Mouse (Mus musculus): ENCODE data around the gene Ssh3. TPM values are rescaled to one million over a fixed set of nuclear protein-coding genes. Genes with fewer than 3 reads are reported as not detected.
"Not testable (repeated sequence)": the region's sequence is repeated elsewhere in the genome, so short reads cannot be mapped to it uniquely, and the experiment has no call there.

Ssh3 gene
- total RNA-seq, 1 experiment from 2014 or later = 23.2 TPM

DNA sequence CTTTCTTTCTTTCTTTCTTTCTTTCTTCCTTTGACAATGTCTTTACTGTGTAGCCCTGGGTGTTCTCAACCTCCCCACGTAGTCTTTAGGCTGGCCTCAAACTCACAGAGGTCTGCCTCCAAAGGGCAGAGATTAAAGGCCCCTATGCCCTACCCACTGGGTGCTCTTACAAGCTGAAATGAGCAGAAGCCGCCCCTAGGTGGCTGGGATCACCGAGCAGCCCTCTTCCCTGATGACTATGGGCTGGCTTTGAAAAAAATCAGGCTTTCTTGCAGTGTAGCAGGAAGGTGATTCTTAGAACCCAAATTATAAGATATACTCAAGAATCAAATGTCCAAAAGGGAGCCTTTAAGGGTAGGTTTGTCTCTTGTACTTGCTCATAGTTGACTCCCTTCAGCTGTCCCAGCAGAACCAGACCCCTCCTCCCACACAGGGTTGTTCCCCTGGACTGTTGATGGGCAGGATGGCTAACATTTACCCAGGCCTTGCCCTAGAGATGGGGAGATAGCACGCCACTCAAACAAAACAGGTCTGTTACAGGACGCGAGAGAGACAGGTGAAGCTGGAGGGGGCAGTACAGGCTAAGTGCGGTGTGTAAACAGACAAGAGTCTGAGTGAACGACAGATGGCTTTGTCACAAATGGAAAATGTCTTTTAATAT, 7.8 kb downstream of the Ssh3 start:
- peak in 1 of 2 experiments; percentile 42; a peak in 1 of 4 replicates for ATAC-seq (replicated peaks in 1 of 2; ENCODE audit: insufficient read depth in 1 of 2, low FRiP score in 2 of 2, low TSS enrichment in 1 of 2, low read depth in 1 of 2, poor library complexity in 2 of 2, severe bottlenecking in 2 of 2)

DNA sequence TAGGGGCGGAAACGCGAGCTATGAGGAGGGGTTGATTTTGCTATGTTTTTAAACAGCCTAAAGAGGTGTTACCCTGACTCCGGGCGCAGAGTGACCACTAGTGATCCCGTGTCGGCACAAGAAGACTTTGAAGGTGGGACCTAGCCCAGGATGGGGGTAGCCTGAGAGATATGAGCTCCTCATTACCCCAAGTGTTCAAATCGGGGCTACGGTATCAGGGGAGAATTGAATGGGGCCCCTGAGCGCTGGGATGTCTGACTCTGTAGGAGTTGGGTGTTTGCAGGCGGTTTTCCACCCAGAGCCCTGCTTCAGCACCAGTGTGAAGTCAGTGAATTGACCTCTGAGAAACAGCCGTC, 11.1 kb downstream of the Ssh3 start:
- ATAC-seq (replicated peaks in 1 of 2; ENCODE audit: insufficient read depth in 1 of 2, low FRiP score in 2 of 2, low TSS enrichment in 1 of 2, low read depth in 1 of 2, poor library complexity in 2 of 2, severe bottlenecking in 2 of 2) = no peak

DNA sequence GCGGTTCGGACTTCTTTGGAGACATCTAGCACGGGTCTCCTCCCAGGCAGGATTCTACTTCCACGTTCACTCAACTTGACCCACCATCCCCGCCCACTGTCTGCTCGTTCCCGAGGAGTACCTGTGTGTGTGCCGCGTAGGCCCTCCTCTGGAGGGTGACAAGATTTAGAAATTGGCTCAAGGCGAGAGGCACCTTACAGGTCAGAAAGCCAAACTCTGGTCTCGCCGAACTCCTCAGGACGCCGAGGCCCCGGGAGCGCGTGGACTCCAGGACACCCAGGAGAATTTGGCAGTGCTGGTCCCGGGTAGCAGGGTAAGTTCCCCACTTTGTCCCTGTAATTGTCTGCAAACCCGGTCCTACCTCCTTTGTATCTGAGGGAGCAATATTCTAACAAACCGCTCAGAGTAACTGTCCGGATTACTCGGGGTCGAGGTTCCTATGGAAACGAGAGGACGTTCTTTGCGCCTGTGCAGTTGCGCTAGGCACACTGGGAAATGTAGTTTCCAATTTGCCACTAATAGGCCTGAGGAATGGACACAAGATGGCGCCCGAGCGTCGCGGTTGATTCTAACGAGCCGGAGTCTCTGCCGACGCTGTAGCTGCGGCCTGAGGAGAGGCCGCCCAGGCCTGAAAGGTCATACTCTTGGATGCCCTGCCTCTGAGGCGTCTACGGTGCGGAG, 11.6 kb downstream of the Ssh3 start:
- peak; percentile 91 to 93 for ATAC-seq (replicated peaks in 1 of 2; ENCODE audit: insufficient read depth in 1 of 2, low FRiP score in 2 of 2, low TSS enrichment in 1 of 2, low read depth in 1 of 2, poor library complexity in 2 of 2, severe bottlenecking in 2 of 2)

DNA sequence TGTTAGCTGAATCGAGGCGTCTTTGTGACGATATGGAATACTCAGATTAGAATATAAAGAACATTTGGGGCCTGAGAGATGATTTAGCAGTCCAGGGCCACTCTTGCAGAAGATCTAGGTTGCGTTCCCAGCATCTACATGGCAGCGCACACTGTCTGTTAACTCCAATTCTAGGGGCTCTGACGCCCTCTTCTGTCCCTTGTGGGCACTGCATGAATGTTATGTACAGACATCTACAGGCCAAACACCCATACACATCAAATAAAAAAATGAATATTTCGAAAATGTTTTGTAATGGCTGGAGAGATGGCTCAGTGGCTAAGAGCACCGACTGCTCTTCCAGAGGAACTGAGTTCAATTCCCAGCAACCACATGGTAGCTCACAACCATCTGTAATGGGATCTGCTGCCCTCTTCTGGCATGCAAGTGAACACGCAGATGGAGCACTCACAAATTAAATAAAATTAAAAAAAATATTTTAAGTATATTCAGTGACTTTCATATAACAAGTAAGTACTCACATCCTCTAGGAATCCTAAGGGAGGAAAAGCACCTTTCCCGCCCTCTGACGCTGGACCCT, 13.3 kb downstream of the Ssh3 start:
- no peak for ATAC-seq (replicated peaks in 1 of 2; ENCODE audit: insufficient read depth in 1 of 2, low FRiP score in 2 of 2, low TSS enrichment in 1 of 2, low read depth in 1 of 2, poor library complexity in 2 of 2, severe bottlenecking in 2 of 2)

DNA sequence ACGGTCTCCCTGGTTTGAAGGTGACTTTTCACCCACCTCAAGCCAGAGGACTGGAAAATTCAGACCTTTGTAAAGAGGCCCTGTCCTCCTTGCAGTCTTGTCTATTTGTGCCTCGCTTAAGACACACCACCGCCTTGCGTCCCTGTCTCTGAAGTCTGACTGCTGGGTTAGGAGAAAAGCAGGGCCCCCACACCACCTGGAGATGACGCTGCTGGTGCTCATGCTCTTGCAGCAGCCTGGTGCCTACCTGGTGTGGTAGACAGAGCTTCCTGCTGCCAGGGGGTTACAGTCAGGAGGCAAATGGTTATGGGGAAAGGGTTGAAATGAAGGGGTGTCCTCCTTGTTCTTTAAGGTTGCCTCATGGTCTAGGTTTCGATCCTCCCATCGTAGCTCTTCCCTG, 14.8 kb downstream of the Ssh3 start:
- ATAC-seq (replicated peaks in 1 of 2; ENCODE audit: insufficient read depth in 1 of 2, low FRiP score in 2 of 2, low TSS enrichment in 1 of 2, low read depth in 1 of 2, poor library complexity in 2 of 2, severe bottlenecking in 2 of 2) = no peak

DNA sequence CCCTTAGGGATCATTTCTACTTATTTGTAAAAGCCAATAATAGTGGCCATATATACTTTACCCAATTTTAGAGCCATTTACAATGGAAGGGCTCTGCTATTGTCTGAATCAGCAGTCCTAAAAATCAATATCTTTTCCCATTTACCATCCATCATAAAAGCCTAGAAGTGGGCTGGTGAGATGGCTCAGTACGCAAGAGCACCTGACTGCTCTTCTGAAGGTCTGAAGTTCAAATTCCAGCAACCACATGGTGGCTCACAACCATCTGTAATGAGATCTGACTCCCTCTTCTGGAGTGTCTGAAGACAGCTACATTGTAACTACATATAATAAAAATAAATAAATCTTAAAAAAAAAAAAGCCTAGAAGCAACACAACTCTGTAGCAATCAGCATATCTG, 20.3 kb downstream of the Ssh3 start:
- ATAC-seq (replicated peaks in 1 of 2; ENCODE audit: insufficient read depth in 1 of 2, low FRiP score in 2 of 2, low TSS enrichment in 1 of 2, low read depth in 1 of 2, poor library complexity in 2 of 2, severe bottlenecking in 2 of 2) = not testable (repeated sequence)

DNA sequence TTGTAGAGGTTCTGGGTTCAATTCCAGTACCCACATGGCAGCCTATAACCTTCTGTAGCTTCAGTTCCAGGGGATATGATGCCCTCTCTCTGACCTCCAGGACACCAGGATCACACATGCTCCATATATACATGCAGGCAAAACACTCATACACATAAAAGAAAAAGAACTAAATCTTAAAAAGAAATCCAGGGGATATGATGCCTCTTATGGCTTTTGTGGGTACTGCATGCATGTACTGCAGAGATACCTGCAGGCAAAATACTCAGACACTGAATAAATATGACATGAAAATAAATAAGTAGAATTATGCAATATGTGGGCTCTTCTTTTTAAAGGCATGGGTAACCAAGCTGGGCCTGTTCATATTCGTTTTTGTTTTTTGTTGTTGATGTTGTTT, 22.0 kb downstream of the Ssh3 start:
- ATAC-seq (replicated peaks in 1 of 2; ENCODE audit: insufficient read depth in 1 of 2, low FRiP score in 2 of 2, low TSS enrichment in 1 of 2, low read depth in 1 of 2, poor library complexity in 2 of 2, severe bottlenecking in 2 of 2) = no peak

DNA sequence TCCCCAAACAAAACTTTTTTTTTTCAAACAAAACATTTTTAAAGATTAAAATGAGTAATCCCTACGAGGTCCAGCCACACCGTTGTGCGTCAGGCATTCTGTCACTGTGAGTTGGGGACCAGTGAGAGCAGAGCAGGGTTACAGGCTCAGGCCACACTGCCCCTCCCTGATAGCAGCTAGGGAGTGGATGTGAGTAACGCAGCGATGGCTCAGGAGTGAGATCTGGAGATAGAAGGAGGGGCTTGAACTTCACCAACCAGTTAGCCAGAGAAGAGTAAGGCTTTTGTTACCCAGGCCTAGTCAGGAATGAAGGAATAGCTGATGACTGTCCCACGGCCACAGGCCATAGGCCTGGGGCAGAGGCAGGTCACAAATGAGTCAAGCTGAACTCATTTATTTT, 24.2 kb downstream of the Ssh3 start:
- no peak for ATAC-seq (replicated peaks in 1 of 2; ENCODE audit: insufficient read depth in 1 of 2, low FRiP score in 2 of 2, low TSS enrichment in 1 of 2, low read depth in 1 of 2, poor library complexity in 2 of 2, severe bottlenecking in 2 of 2)

DNA sequence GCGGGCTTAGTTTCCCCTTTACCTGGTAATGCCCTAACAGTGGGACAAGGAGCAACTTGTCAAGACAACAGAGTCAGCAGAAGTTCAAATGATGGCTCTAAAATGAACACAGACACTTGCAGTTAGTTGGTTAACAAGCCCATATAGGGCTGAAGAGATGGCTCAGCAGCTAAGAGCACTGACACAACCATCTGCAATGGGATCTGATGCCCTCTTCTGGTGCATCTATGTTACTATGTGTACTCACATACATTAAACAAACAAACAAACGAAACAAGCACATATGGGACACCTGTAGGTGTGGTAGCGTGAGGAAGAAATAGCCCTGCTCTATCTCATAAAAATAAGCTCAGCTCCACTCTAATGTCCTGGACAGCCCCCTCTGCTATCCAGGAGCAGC, 26.6 kb downstream of the Ssh3 start:
- ATAC-seq (replicated peaks in 1 of 2; ENCODE audit: insufficient read depth in 1 of 2, low FRiP score in 2 of 2, low TSS enrichment in 1 of 2, low read depth in 1 of 2, poor library complexity in 2 of 2, severe bottlenecking in 2 of 2) = no peak

DNA sequence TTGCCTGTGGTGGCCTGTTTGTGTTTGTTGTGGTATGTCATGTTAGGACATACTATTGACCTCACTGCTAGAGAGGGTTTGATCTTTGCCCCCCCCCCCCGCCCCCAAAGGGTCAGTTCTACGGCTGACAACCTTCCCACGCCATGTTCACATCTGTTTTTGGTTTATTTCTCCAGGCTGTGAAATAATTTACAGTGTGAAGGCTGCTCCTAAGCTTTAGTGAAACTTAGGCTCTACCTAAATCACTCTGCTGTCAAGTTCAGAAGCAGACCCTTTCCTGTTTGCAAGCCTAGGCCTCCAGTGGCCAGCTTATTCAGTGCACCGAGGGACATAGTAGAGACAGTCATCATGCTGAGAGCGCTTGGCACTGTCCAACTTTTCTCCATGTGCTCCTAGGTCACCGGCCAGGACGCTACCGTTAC, 28.7 kb downstream of the Ssh3 start:
- ATAC-seq (replicated peaks in 1 of 2; ENCODE audit: insufficient read depth in 1 of 2, low FRiP score in 2 of 2, low TSS enrichment in 1 of 2, low read depth in 1 of 2, poor library complexity in 2 of 2, severe bottlenecking in 2 of 2) = no peak

DNA sequence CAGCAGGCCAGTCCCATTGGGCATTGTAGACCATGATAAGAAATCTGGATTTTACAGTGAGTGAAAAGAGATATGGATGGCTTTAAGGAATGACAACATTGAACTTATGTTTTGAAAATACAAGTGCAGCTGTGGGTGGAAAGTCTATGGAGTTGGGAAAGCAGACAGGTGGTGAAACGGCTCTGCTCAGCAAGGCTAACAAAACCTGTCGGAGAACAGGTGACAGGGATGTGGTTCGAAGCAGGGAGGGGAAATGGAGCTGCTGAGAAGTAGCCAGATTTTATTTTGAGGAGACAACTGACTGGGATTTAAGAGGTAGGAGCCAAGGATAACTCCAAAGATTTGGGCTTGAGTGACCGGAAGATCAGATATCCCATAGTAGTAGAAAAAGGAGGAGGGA, 34.4 kb downstream of the Ssh3 start:
- no peak for ATAC-seq (replicated peaks in 1 of 2; ENCODE audit: insufficient read depth in 1 of 2, low FRiP score in 2 of 2, low TSS enrichment in 1 of 2, low read depth in 1 of 2, poor library complexity in 2 of 2, severe bottlenecking in 2 of 2)

DNA sequence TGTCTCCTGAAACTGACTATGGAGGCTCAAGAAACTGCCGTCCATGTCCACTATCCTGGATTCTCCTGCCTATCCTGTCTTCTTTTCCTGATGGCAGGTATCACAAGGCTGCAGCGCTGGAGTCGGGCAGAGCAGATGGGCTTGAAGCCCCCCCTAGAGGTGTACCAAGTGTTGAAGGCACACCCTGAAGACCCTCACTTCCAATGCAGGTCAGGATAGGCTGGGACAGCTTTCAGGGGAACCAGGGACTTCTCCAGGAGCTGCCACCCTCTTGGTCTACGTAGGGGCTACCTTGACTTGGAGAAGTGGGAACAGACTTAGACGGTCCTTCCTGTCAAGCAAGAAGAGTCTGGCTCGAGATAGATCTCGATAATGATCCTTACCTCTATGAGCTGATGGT, 36.3 kb downstream of the Ssh3 start:
- ATAC-seq (replicated peaks in 1 of 2; ENCODE audit: insufficient read depth in 1 of 2, low FRiP score in 2 of 2, low TSS enrichment in 1 of 2, low read depth in 1 of 2, poor library complexity in 2 of 2, severe bottlenecking in 2 of 2) = no peak

DNA sequence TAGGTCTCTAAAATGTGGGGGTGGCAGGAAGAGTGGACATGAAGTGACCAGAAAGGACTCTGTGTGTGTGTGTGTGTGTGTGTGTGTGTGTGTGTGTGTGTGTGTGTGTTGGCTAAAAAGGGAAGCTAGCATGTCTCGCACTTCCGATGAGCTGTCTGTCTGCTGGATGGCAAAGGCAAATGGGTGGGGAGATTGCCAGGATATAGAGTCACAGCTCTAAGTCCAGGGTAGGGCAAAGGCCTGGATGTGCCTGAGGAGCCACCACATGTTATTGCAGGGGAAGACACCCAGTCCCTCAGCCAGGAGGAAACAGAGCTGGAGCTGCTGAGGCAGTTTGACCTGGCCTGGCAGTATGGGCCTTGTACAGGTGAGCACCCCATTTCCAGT, 36.8 kb downstream of the Ssh3 start:
- 0 out of 4 replicates have a peak, but pooled peaks of 1 of the 2 experiments have one; percentile 2 for ATAC-seq (replicated peaks in 1 of 2; ENCODE audit: insufficient read depth in 1 of 2, low FRiP score in 2 of 2, low TSS enrichment in 1 of 2, low read depth in 1 of 2, poor library complexity in 2 of 2, severe bottlenecking in 2 of 2)

DNA sequence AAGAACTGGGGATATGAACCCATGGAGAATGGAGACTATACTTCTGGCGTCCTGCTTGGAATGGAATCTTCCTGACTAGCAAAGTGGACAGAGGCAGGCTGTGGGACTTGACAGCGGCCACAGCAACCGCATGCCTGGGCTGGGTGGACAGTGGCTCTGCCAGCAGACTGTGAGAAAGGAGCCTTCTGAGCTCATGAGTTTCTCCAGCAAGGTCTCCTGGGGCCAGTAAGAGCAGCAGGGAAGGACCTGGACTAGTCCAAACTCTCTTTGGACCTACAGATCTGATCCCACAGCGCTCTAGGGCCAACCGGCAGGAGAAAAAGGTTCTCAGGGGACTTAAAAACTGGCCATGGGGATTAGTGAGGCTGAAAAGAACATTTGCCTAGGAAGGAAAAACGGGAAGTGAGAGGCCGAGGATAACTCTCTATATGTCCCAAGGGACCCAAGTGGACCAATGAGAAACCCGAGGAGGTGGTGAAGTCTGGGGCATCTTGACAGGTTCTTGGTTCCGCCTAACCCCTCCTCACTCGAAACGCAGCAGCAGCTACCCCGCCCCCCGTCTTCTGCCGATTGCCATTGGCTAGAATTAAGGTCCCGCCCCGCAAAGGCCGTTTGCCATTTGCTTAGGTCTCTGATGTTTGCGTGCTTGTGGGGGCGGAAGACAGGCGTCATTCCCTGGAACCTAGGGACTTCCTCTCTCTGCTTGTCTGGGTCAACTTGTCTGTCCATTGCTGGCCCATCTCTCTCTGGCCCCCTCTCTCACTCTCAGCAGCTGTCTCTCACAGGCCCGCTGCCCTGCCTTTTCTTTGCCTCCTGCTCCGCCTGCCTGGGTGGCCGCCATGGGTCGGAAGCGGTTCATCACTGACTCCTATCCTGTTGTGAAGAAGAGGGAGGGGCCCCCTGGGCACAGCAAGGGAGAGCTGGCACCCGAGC, 37.5 kb downstream of the Ssh3 start, which contains the start of gene Pold4:
Gene Pold4 (plus strand): TSS at position 647 of the 933 bp plus-strand sequence.
- ATAC-seq (replicated peaks in 1 of 2; ENCODE audit: insufficient read depth in 1 of 2, low FRiP score in 2 of 2, low TSS enrichment in 1 of 2, low read depth in 1 of 2, poor library complexity in 2 of 2, severe bottlenecking in 2 of 2) = peak; percentile 88 to 89

DNA sequence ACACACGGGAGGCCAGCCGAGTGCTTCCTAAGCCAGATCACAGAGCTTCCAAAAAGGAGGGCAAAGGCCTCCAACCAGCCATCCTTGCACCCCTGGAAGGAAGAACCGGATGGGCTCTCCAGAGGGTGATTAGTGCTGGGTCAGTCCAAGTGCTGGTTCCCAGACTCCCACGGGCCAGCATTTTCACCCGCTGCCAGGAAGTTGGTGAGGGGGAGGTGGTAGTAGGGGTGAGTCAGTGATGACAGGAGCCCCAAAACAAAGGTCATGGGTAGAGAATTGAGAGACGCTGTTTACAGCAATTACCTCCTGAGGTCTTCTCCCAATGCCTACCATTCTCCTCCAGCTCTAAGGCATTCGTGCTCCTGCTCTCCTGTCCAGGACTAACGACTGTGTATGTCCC, 38.6 kb downstream of the Ssh3 start:
- ATAC-seq (replicated peaks in 1 of 2; ENCODE audit: insufficient read depth in 1 of 2, low FRiP score in 2 of 2, low TSS enrichment in 1 of 2, low read depth in 1 of 2, poor library complexity in 2 of 2, severe bottlenecking in 2 of 2) = no peak

DNA sequence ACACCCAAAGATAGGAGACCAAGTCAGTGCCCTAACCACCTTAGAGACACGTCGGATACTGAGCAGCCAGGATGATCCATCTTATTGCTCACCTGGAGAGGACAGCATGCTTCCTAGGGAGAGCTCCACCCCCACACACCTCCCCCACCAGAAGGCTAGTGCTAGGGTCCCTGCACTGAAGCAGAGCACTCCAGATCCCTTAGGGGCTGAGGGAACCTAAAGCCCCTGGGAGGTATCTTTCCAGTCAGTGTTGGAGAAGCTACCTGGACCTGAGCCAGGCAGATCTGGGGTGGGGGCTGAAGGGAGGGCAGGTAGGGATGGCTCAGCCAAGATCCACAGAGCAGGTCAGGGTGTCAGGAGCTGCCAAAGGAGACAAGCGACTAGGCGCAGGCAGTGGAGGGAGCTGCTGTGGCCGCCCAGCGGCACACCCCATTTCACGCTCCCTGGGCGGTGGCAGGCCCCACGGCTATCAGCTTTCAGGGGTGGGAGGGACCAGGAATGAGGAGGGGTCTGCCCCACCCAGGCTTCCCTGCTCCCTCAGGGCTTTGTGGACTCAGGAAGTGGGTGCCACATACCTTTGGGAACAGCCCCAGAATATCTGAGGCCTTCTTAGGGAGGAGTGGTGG, 39.4 kb downstream of the Ssh3 start:
- ATAC-seq (replicated peaks in 1 of 2; ENCODE audit: insufficient read depth in 1 of 2, low FRiP score in 2 of 2, low TSS enrichment in 1 of 2, low read depth in 1 of 2, poor library complexity in 2 of 2, severe bottlenecking in 2 of 2) = no peak

DNA sequence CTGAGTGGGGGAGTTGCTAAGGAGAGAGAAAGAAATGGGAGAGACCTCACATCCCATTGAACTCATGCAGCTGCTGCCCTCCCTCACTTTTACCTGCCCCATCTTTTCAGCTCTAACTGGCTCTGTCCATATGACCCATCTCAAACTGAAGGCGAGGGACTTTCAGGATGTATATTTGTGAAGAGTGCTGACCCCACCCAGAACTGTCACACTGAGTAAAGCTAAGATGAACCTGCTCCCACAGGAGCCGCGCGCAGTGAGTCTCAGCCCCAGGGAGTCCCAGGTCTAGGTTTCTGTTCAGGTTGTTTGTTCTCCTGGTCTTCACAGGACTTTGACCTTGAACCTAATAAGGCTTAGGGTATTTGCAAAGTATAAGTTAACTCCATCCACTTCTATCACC, 40.1 kb downstream of the Ssh3 start:
- ATAC-seq (replicated peaks in 1 of 2; ENCODE audit: insufficient read depth in 1 of 2, low FRiP score in 2 of 2, low TSS enrichment in 1 of 2, low read depth in 1 of 2, poor library complexity in 2 of 2, severe bottlenecking in 2 of 2) = no peak

Data from hematopoietic stem cell, adult 5-6 weeks (primary cell).